Mouse (Mus musculus) heart, adult 8-10 months (tissue): ENCODE results near the gene Irf1. TPM values are rescaled to one million over a fixed set of nuclear protein-coding genes. Genes with fewer than 3 reads are reported as not detected.

Experiments used
- DNase-seq: peaks from one replicate; pipeline ENCODE4 v3.0.0; 2022; ENCODE audit warnings: low spot score
- total RNA-seq, 4 experiments: library from RNA; stranded (reverse); gene quantifications; 2 replicates each; pipeline ENCODE4 v1.2.4; 2022

The Irf1 gene
- 10 to 100 TPM; 15.7 to 20.1 (median 17.2) TPM for total RNA-seq

DNA sequence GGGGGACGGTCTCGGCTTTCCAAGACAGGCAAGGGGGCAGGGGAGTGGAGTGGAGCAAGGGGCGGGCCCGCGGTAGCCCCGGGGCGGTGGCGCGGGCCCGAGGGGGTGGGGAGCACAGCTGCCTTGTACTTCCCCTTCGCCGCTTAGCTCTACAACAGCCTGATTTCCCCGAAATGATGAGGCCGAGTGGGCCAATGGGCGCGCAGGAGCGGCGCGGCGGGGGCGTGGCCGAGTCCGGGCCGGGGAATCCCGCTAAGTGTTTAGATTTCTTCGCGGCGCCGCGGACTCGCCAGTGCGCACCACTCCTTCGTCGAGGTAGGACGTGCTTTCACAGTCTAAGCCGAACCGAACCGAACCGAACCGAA, at the start of gene Irf1:
Gene Irf1 (plus strand): TSS at position 255 of the 365 bp plus-strand sequence.
- peak; percentile 97 for DNase-seq

DNA sequence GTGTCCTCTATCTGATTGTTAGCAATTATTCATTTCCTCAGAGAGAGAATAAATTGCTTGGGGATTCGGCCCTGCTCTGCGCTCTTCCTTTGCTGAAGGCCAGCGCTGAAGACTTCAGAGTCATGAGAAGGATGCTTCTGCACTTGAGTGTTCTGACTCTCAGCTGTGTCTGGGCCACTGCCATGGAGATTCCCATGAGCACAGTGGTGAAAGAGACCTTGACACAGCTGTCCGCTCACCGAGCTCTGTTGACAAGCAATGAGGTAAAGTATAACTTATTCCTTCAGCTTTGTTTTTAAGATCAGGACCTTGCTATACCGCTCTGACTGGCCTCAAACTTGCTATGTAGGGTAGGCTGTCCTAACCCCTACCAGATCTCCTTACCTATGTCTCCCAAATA, 49.1 kb upstream of the Irf1 start, which contains the start of gene Il5:
Gene Il5 (plus strand): TSS at position 80 of the 400 bp plus-strand sequence.
- no peak for DNase-seq

DNA sequence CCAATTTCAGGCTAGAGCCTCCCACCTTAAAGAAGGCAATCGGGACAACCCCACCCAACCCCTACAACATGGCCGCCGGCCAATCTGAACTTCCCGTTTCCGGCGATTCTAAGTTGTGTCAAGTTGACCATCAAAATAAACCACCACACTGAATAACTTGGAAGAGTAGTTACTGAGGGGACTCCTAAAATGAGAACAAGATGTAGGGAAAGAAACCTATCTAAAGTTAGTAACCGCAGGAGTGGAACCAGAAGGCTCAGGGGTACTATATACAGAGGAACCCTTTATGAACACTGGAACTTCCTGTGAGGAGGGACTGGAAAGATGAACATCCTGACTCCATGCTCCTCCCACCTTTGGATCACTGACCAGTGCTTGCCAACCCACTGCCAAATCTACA, 38.4 kb upstream of the Irf1 start:
- DNase-seq: no peak

DNA sequence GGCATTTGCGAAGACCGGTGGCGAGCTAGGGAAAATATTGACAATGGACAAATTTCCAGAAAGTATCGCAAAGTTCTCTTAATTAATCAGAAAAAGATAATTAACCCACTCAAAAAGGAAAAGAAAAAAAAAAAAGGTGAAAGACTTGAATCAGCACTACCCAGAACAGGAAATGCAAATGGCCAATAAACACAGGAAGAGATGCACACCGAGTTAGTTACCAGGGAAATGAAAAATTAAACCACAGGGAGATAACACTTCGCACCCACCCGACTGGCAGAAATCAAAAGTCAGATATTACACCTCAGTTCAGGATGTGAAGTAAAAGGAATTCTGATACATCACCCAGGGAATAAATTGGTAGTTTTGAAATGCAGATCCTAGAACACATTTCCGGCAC, 37.6 kb upstream of the Irf1 start:
- DNase-seq: no peak

DNA sequence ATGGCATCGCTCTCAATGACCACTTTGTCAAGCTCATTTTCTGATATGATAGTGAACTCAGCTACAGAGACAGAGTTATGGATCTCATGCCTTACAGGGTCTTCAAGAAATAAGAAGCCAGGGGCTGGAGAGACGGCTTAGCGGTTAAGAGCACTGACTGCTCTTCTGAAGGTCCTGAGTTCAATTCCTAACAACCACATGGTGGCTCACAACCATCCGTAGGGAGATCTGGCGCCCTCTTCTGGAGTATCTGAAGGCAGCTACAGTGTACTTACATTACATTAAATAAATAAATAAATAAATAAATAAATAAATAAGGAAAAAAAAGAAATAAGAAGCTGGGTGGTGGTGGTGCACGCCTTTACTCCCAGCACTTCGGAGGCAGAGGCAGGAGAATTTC, 36.0 kb upstream of the Irf1 start:
- no peak for DNase-seq

DNA sequence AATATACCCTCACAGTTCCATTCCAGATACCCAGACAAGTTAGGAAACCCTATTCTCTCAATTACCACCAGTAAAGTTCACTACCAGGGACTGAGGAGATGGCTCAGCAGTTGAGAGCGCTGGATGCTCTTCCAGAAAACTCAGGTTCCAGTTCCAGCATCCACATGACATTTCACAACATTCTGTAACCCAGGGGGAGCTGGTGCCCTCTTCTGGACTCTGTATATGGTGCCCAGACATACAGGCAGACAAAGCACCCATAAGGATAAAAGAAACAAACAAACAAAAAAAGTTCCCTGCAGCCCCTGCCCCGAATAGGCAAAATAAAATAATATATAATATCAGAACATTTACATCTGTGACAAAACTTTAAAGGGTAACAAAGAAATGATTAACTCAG, 35.4 kb upstream of the Irf1 start:
- DNase-seq: no peak

DNA sequence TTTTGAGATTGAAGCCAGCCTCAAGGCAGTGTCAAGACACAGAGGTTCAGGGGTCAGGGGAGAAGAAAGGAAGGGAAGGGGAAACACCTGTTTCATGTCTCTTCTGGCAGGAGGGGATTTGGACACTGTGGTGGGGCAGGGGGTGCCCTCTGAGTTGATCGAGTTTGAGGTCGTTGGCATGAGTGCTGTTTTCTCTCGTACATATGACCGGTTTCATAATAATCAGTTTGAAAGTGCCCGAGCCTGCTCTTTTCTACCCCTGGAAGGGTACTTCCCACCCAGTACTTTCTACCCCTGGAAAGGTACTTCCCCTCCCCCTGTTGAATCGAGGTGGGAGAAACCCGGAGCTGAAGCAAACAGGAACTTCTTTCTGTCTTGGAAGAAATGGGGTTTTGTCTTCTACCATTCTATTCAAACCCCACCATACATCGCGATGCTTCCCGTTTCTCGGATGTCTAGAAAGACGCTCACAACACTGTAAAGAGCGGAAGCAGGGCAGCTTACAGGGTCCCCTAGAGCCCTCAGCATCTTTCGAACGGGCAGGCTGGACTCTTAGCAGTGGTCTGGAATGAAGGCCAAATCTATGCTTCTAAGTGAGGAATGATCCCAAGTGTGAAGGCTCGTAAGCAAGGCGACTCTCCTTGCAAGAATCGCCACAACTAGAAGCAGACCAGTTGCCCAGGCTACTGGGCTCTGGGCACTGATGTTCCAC, 34.7 kb upstream of the Irf1 start:
- DNase-seq: no peak

DNA sequence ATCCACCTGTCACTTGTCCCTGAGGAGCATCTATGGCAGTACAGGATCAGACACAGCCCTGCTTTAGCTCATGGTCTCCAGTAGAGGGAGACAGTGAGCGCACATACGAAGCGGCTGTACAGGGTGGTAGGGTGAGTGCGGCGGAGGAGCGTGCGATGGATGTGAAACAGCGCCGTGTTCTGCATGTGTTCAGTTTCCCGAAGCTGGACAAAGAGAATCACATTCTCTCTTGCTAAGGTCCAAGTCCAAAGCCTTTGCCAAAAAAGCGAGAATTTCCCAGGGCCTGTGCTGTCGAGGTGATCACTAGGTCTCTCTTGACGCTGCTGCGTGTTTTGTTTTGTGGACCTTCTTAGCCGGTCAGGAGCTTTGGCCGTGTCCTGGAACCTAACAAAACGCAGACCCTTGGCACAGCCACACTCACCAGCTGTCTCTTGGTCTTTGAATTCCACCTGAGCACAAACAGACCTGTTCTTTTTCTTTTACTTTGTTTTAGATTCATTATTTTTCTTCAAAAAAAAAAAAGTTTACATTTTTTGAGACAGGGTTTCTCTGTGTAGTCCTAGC, 34.0 kb upstream of the Irf1 start:
- DNase-seq: peak; percentile 61

DNA sequence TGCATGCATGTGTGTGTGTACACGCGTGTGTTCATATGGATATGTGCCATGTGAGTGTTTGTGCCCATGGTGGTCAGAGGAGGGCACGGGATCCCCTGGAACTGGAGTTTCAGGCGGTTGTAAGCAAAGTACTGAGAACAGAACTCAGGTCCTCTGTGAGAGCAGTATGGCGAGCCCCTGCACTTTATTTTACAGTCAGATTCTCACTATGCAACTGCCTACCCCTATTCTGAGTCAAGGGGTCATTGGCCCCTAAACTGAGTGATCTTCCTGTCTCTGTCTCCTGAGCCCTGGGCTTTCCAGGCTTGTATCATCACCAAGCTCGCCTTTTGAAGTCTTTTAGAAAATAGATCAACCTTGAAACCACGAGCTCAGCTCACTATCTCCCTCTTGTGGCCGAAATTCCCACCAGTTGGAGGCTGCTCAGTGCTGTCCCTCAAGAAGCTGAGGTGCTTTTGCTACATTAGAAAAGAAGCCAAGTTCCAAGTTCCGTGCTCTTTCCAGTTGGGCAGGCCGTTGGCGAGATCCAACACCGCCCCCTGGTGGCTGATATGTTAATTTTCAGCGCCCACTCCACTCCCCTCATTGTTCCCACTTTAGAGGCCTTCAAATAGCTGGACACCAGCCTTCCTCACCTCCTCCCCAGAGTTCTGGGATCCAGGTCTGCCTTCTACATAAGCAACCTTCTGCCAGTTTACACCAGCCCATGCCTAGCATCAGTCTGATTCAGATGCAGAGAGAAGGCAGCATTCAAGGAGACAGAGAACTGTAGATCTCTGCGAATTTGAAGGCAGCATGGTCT, 32.8 kb upstream of the Irf1 start:
- peak; percentile 79 for DNase-seq

DNA sequence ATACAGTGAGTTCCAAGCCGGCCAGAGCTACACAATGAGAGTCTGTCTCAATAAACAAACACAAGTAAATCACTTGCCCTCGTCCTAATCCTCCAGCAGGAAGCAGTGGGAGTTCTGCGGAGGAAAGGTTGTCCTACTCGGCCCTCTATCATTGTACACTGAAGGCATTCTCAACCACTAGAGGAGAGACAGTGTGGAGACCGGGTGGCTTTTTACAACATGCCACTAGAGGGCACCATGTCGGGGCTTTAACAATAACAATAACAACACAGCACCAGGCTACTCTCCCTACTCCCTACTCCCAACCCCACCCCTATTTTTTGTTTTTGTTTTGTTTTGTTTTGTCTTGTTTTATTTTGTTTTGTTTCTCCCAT, 32.3 kb upstream of the Irf1 start:
- peak; percentile 76 for DNase-seq

DNA sequence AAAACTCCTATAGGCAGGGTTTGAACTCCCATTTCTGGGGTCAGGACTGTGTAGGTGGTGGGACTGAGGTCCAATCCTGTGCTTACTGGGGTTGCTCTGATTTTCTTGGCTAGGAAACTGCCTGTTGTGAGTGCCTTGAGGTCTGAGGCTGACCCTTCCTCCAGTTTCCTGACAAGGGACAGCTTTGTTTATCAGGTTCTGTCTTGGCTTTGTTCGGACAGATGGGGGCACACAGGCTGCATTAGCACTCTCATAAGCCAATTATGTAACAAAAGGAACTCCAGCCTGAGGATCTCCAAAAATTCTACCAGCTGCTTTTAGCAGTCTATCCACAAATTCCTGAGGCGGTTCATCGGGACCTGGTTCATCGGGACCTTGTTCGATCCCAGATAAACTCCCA, 27.5 kb upstream of the Irf1 start:
- DNase-seq: peak; percentile 29

DNA sequence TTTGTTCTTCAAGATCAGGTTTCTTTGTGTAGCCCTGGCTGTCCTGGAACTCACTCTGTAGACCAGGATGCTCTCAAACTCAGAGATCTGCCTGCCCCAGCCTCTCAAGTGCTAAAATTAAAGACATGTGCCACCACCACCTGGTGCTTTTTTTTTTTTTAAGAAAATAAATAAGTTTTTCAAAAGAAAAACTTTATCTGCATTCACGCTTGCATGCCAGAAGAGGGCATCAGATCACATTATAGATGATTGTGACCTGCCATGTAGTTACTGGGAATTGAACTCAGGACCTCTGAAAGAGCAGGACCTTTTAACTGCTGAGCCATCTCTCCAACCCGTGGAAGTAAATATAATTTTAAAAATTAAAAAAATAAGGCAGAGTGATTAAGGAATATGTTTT, 24.6 kb upstream of the Irf1 start:
- no peak for DNase-seq

DNA sequence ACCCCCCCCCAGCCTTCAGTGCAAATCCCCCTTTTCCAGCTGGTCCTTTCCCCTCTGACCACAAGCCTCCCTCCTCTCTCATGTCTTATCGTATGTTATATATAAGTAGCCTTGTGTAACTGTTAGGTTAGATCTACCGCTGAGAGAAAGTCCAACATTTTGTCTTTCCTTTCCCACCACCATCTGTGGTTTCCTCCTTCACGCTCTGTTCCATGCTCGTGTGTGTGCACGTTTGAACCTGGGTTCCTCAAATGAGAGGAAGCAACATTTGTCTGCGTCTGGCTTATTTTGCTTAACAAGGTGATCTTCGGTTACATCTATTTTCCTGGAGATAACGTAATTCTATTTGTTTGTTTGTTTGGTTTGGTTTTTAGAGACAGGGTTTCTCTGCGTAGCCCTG, 21.8 kb upstream of the Irf1 start:
- no peak for DNase-seq

DNA sequence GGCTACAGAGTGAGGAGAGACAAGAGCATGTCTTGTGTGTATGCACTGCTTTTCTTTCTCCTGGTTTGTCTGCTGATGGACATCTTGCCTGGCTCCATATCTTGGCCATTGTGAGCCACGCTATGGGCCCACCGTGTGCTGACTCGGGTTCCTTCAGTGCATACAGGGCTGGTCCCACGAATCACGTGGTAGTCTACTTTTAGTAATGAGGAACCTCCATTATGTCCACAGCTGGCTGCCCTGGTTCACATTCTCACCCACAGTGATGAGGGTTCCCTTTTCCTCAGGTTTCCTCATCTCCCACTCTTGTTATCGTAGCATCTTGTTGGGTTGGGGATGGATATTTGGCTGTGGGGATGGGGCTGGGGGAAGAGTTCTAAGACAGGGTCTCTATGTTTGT, 21.2 kb upstream of the Irf1 start:
- DNase-seq: no peak

DNA sequence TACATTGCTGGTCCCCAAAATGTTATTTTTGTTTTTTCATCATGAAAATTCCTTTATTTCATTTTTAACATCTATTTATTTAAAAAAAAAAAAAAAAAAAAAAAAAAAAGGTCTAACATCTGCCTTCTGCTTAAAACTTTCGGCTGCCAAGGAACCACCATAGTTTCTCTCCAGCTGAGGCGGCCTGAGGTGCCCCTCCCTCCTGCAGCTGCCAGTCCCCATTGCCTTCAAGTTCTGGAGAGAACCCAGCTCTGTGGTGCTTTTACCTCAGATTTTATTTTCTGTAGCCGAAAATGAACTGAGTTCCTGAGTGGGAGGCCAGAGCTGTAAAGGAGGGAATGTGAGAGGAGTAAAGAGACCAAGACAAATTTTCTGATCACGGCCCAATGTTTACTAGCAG, 20.5 kb upstream of the Irf1 start:
- DNase-seq: no peak

DNA sequence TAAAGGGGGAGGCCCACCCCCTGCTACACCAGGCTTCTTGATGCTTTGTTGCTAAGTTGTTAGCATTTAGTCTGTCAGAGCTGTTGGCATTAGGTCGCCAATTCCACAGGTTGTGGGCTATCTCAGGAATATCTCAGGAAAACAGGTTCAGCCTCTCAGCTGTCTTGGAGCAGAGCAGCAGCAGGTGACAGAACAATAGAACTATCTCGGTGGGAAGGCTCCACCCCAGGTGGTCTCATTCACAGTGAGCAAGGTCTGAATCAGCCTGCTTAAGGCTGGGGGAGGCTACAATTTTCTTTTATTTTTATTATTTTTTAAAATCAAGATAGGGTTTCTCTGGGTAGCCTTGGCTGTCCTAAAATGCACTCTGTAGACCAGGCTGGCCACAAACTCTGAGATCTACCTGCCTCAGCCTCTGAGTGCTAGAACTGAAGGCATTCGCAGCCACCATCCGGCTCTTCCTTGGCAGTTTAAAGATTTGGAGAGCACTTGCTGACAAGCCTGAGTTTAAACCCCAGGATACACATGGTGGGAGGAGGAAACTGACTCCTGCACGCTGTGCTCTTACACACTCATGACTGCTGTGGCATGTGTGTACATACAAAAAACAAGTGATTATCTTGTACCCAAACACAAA, 20.0 kb upstream of the Irf1 start:
- DNase-seq: no peak

DNA sequence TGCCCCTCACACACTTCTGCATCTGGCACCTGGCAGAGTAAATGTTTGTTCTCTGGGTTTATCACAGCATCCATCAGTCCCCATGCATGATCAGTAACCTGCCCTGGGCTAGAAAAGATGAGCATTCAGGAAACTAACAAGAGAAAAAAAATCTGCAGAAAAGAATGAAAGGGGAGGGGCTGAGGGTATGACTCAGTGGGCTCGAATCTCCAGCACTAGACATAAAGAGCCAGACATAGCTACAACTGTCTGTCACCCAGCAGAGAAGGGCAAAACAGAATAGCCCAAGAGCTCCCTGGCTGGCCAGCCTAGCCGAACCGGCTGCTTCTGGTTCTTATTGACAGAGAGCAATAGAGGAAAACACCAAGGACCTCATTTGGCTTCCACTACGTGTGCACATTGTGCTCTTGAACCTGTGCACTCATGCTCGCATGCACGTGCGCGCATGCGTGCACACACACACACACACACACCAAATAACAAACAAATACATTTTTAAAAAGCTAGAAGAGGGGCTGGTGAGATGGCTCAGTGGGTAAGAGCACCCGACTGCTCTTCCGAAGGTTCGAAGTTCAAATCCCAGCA, 14.7 kb upstream of the Irf1 start:
- DNase-seq: no peak

DNA sequence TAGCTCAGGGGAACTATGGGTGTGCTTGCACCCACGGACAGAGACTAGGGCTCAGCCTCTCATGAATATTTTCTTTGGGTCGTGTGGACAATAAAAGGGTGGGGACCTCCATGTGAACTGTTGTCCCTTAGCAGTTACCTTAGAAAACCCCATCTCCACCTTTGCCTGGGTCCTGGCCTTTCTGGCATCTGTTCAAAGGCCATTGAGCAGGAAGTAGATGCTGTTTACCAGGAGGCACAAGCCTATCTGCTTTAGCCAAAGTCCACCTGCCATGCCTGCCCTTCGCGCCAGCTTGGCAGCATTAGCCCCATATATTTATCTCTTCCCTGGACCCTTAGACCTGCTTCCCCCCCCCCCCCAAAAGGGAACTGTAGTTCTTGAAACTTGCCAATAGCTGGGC, 12.2 kb upstream of the Irf1 start:
- DNase-seq: no peak

DNA sequence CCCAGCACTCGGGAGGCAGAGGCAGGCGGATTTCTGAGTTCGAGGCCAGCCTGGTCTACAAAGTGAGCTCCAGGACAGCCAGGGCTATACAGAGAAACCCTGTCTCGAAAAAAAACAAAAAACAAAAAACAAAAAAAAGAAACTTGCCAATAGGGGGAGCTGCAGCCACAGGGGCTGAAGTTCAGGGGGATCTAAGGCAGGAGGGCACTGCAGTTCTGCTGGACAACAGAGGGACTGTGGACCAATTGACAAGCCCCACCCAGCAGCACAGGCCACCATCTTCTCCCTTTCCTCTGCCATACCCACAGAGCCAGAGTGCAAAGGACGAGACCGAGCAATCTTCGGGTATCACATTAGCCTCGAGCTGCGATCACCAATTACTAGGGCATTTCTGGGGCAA, 11.8 kb upstream of the Irf1 start:
- DNase-seq: peak; percentile 62

DNA sequence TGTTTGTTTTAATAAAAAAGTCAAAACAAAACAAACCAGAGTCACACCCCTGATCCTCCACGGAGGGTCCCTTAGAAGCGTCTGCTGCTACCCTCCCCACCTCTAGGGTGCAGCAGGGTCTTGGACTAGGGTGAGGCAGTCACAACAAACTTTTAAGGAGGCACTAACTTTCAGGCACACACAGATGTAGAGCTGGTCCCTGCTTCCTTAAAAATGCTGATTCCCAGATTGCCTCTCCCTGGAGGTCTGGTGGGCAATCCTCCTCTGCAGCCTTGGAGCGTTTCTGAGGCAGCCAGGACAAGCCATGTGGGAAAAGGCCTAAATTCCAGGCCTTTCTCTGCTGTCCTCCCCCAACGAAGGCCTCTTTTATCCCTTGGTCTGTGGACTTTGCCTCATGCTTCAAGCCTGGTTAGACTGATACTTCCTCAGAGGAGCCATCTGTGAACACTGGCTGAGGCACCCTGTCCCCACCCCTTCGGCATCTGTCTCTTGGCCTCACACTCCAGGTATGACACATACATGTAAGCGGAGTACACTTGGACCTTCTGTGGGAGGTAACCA, 10.9 kb upstream of the Irf1 start:
- no peak for DNase-seq

DNA sequence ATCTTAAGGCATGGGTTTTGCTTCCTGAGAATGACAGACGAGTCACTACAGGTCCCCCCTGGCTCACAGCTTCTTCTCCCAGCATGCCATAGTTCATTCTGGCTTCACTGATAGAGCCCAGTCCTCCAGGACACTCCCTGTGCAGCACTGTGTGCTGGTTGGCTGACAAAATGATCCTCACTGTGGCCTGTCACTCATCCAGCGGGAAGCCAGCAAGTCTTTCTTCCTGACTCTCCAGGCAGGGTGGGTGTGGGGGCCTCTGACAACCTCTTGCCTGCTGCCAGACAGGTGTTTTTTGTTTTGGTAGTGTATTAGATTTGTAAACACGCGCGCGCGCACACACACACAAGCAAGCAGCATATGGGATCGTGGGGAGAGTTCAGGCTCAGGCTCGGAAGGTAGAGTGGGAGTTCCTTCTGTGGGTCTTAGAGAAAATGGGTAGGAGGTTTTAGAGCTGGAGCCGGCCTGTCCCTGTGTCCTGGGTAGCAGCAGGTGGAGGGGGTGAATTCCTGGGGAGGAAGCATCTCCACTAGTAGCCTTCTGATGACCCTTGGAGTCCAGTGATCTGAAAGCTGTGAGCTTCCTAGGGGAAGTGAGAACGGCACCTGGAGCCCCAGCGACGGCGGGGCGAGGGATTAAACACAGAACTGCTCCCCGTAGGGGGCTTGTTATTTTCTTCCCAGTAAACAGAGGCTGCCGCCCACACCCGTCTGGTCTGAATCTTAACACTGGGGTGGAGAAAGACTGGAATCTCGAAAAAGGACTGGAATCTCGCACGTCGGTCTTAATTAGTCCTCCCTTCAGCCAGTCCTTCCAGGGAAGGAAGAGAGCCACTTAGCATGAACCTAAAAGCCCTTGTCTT, 10.0 kb upstream of the Irf1 start:
- no peak for DNase-seq
